Comparison of ENCODE assay signal across 16 mouse cellular contexts in the genomic region with DNA sequence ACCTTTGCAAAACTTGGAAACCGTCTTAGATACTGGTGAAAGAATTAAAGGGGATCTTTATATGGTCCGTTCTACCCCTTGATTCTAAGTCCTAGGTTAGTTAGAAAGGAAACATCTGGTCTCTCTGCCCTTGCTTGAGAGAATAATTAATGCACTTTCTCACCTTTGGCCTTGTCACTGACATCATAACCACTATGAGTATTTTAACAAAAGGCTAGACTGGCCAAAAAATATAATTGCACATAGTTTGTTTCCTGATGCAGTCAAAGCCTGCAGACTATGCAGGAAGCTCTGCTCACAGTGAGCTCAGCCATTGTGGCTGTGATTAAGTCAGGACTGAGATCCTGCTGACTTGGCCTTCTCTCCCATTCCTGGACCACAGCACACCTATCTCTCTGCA. TPM values are rescaled to one million over a fixed set of nuclear protein-coding genes. Genes with fewer than 3 reads are reported as not detected.
DNase-seq lines count a peak whose midpoint lies in the region; ATAC-seq lines count a peak whose summit lies in the region.
"Had no signal": no experiment of that assay in that cellular context is flagged by ENCODE, and none has a peak within 500 bp of the region (broad histone marks: within the 10 kb centered on the region; RNA-seq: fewer than 3 reads in every experiment).

No protein-coding gene starts in this region.

- H3K4me2 ChIP-seq in liver, embryonic 16.5 days (ENCODE audit: low read depth, low read length): no peak overlapping the region
- H3K4me2 ChIP-seq in forebrain, embryonic 12.5 days: no peak overlapping the region
- H3K4me2 ChIP-seq: limb, embryonic 12.5 days; neural tube, embryonic 15.5 days had no signal

- no peak for DNase-seq in liver
- peak; percentile 64 for DNase-seq in Muller cell, postnatal 12 days (ENCODE audit: inconsistent ontology term)
- DNase-seq in kidney, postnatal 4 days: peak; percentile 16 to 33
- DNase-seq: cerebellum, postnatal 25 days; heart, postnatal 4 days; liver, postnatal 0 days; right cerebral cortex, postnatal 4 days; thymus, postnatal 14 days had no signal

- no peak overlapping the region for H3K27ac ChIP-seq in liver, embryonic 16.5 days (ENCODE audit: low read length)
- no peak overlapping the region for H3K27ac ChIP-seq in forebrain, embryonic 12.5 days
- H3K27ac ChIP-seq: limb, embryonic 12.5 days; midbrain, embryonic 10.5 days; neural tube, embryonic 15.5 days had no signal

- no peak overlapping the region for H3K9ac ChIP-seq in liver, embryonic 16.5 days (ENCODE audit: low read depth, low read length)
- no peak overlapping the region for H3K9ac ChIP-seq in forebrain, embryonic 12.5 days
- H3K9ac ChIP-seq: limb, embryonic 12.5 days; liver, postnatal 0 days; neural tube, embryonic 15.5 days had no signal

- no peaks in the 10 kb centered on the region for H3K36me3 ChIP-seq in liver, embryonic 16.5 days (ENCODE audit: control insufficient read depth, insufficient read depth)
- no peaks in the 10 kb centered on the region for H3K36me3 ChIP-seq in forebrain, embryonic 12.5 days (replicated peaks)
- H3K36me3 ChIP-seq: limb, embryonic 12.5 days; midbrain, embryonic 10.5 days; neural tube, embryonic 15.5 days had no signal

- 0 out of 2 replicates have a peak, but pooled peaks have one; percentile 21 for ATAC-seq in liver, embryonic 16.5 days (ENCODE audit: low read depth)
- peak; percentile 42 to 52; a peak in 3 of 4 replicates for ATAC-seq in hematopoietic stem cell, adult 5-6 weeks (replicated peaks in 1 of 2; ENCODE audit: insufficient read depth in 1 of 2, low FRiP score in 2 of 2, low TSS enrichment in 1 of 2, low read depth in 1 of 2, poor library complexity in 2 of 2, severe bottlenecking in 2 of 2)
- no peak for ATAC-seq in forebrain, embryonic 12.5 days (ENCODE audit: low FRiP score)
- no peak for ATAC-seq in erythroblast, adult 5-6 weeks (replicated peaks; ENCODE audit: low FRiP score, poor library complexity, severe bottlenecking)
- ATAC-seq: liver, postnatal 0 days had no signal

- H3K4me1 ChIP-seq in liver, embryonic 16.5 days (ENCODE audit: control insufficient read depth, low read depth, low read length): no peaks in the 10 kb centered on the region
- no peaks in the 10 kb centered on the region for H3K4me1 ChIP-seq in forebrain, embryonic 12.5 days
- H3K4me1 ChIP-seq: limb, embryonic 12.5 days; midbrain, embryonic 10.5 days; neural tube, embryonic 15.5 days had no signal

- no peaks in the 10 kb centered on the region; the same call in 1 of the 2 replicates for H3K9me3 ChIP-seq in liver, embryonic 16.5 days (replicated peaks; ENCODE audit: control insufficient read depth, low read length)
- H3K9me3 ChIP-seq in forebrain, embryonic 12.5 days: no peaks in the 10 kb centered on the region
- H3K9me3 ChIP-seq: limb, embryonic 12.5 days; midbrain, embryonic 10.5 days; neural tube, embryonic 15.5 days had no signal

- no peak overlapping the region for H3K4me3 ChIP-seq in liver, embryonic 16.5 days (ENCODE audit: low read depth, low read length)
- no peak overlapping the region for H3K4me3 ChIP-seq in forebrain, embryonic 12.5 days (replicated peaks)
- H3K4me3 ChIP-seq: limb, embryonic 12.5 days; midbrain, embryonic 10.5 days; neural tube, embryonic 15.5 days had no signal

- WGBS in liver, embryonic 16.5 days (ENCODE audit: insufficient replicate concordance): 41% methylated on average over 2 of the region's 2 CpGs
- 72% methylated on average over 2 of the region's 2 CpGs for WGBS in forebrain, embryonic 12.5 days

- no peaks in the 10 kb centered on the region for H3K27me3 ChIP-seq in liver, embryonic 16.5 days (ENCODE audit: control insufficient read depth, insufficient read depth, low read depth, low read length)
- no peaks in the 10 kb centered on the region for H3K27me3 ChIP-seq in forebrain, embryonic 12.5 days
- H3K27me3 ChIP-seq: CH12.LX; limb, embryonic 12.5 days; neural tube, embryonic 15.5 days had no signal

RNA-seq across cellular contexts. Expression of gene Itgb1, which starts 22.3 kb away (rescaled TPM):
- 66.5 and 71.7 TPM in 2 replicates for polyA plus RNA-seq in liver, embryonic 16.5 days (2015; fragmentation: Nextera tagmentation; extraction: Ambion mirVana)
- 189 and 191 TPM in 2 replicates for total RNA-seq in hematopoietic stem cell, adult 5-6 weeks (2017)
- 128 and 140 TPM in 2 replicates for polyA plus RNA-seq in forebrain, embryonic 12.5 days (2016; fragmentation: Nextera tagmentation; extraction: Ambion mirVana)
- total RNA-seq in erythroblast, adult 5-6 weeks (2015; ENCODE audit: low replicate concordance): 33.8 and 37.6 TPM in 2 replicates
- 51.9 and 56.3 TPM in 2 replicates for total RNA-seq in erythroblast, adult 5-6 weeks (2017; ENCODE audit: low replicate concordance)

Comparison
In these comparisons a context has a peak if more than half of its experiments do, and no peak if none do; other contexts are left out.
1. ATAC-seq: peak in liver, embryonic 16.5 days (single experiment) and hematopoietic stem cell, adult 5-6 weeks (2 of 2); none in forebrain, embryonic 12.5 days (single experiment) and erythroblast, adult 5-6 weeks (single experiment).